Mouse (Mus musculus): Measurements from ENCODE around the gene Gm10272.
"Not testable (repeated sequence)": the region's sequence is repeated elsewhere in the genome, so short reads cannot be mapped to it uniquely, and the experiment has no call there.

The Gm10272 gene

GRCm38 (mm10) chr10:77728280-77728679, 21.9 kb downstream of the Gm10272 start:
- DNase-seq (ENCODE audit: low spot score in 2 of 2), result no peak

- no peak for DNase-seq (ENCODE audit: low spot score in 2 of 2)
These were observed 22.8 kb downstream of the Gm10272 start for GRCm38 (mm10) chr10:77729241-77729640.

GRCm38 (mm10) chr10:77735928-77736327, 29.5 kb downstream of the Gm10272 start:
- DNase-seq (ENCODE audit: low spot score in 2 of 2), result no peak

GRCm38 (mm10) chr10:77738929-77739328, 32.5 kb downstream of the Gm10272 start:
- DNase-seq (ENCODE audit: low spot score in 2 of 2), result no peak

GRCm38 (mm10) chr10:77741924-77742688, 35.7 kb downstream of the Gm10272 start, which contains the start of gene Gm18596:
Gm18596 (minus strand) TSS chr10:77742638.
- not testable (repeated sequence) for DNase-seq (ENCODE audit: low spot score in 2 of 2)

- DNase-seq (ENCODE audit: low spot score in 2 of 2), result not testable (repeated sequence)
These were observed 44.3 kb downstream of the Gm10272 start for GRCm38 (mm10) chr10:77750686-77751085.

GRCm38 (mm10) chr10:77751254-77751653, 44.8 kb downstream of the Gm10272 start, which contains the start of gene Gm9736:
Gm9736 (minus strand) TSS chr10:77751354.
- not testable (repeated sequence) for DNase-seq (ENCODE audit: low spot score in 2 of 2)

GRCm38 (mm10) chr10:77752312-77752711, 45.9 kb downstream of the Gm10272 start:
- DNase-seq (ENCODE audit: low spot score in 2 of 2), result not testable (repeated sequence)

GRCm38 (mm10) chr10:77753448-77753847, 47.0 kb downstream of the Gm10272 start:
- no peak for DNase-seq (ENCODE audit: low spot score in 2 of 2)
